Mouse (Mus musculus): Measurements from ENCODE around the gene E2f7. TPM values are rescaled to one million over a fixed set of nuclear protein-coding genes. Genes with fewer than 3 reads are reported as not detected.

The E2f7 gene
- total and polyA plus RNA-seq, 2 experiments from 2014 or later: 3.2 to 3.4 TPM

DNA sequence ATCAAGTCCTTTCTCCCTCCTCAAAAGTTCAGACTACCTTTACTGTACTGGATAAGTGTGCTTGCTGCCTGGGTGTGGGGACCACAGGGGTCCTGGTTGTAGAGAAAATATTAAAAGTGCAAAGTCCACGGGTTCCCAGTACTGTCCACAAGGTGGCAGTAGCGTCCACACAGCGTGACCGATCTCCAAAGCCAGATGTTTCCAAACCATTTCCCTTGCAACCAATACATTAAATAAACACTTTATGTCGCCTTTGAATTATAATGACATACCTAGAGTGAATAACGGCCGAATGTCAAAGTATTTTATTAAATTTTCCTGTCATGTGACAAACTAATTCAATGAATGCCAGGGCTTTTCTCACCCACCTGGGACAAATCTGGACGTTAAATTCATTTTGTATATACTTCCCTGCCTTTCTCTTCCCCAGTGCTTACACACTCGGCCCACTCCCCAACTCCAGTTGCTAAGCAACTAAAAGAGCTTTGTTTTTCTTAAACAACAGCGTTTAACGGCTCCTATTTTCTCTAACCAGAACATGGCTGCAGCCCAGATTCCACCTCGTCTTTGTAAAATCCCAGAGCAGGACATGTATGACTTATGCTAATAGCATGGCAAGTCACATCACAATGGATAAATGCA is 49.4 kb downstream of the E2f7 start:
- Histone ChIP-seq H3K9ac (peak overlapping the region; percentile 32; the same call in 1 of the 2 replicates), H3K4me1 (ENCODE audit: insufficient read depth) (no peaks in the 10 kb centered on the region), H3K36me3 (ENCODE audit: insufficient read depth) (no peaks in the 10 kb centered on the region), H3K4me3 (ENCODE audit: low read depth, low read length) (peak overlapping the region; percentile 24), H3K9me3 (ENCODE audit: low read length) (no peaks in the 10 kb centered on the region), H3K27me3 (ENCODE audit: insufficient read depth, low read length) (no peaks in the 10 kb centered on the region), H3K27ac (ENCODE audit: low read depth, low read length) (no peak overlapping the region), H3K4me2 (ENCODE audit: low read depth) (peak overlapping the region; percentile 42)
- peak; percentile 95 for TF ChIP-seq CTCF (IDR thresholded peaks at IDR 0.05; ENCODE audit: low read depth)
- ATAC-seq: peak; percentile 77
- DNase-seq: peak; percentile 86
- 4% methylated on average over 12 of the region's 12 CpGs for WGBS

DNA sequence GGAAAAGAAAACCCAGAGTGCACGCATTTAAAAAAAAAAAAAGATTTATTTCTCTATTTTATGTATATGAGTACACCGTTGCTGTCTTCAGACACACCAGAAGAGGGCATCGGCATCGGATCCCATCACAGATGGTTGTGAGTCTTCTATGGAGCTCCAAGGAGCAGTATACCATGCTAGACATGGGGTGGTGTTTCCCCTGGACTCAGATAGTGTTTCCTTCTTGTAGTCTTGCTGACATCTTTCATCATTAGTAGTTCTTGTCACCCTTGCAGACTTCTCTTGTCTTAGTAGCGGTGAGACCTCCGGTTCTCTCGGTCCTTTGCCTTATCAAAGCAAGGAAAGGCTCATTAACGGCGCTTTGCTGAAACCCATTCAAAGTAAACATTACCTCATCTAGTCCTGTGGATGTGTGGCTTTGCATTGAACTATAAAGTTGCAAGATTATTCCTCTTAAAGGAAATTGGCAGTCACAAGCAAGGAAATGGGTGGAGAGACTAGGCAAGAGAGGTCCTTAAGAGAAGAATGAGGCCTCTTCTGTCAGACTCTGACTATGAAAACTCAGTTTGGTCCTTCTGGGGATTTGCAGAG is 50.1 kb downstream of the E2f7 start:
- ATAC-seq: peak; percentile 71
- H3K27ac ChIP-seq (ENCODE audit: low read depth, low read length): no peak overlapping the region
- peak; percentile 49 for DNase-seq

GRCm38 (mm10) chr10:110801296-110801695 is 56.1 kb downstream of the E2f7 start:
- Histone ChIP-seq H3K4me2 (ENCODE audit: low read depth) (no peak overlapping the region), H3K27me3 (ENCODE audit: insufficient read depth, low read length) (no peaks in the 10 kb centered on the region), H3K36me3 (ENCODE audit: insufficient read depth) (no peaks in the 10 kb centered on the region), H3K27ac (ENCODE audit: low read depth, low read length) (no peak overlapping the region), H3K9ac (no peak overlapping the region), H3K4me1 (ENCODE audit: insufficient read depth) (no peaks in the 10 kb centered on the region), H3K4me3 (ENCODE audit: low read depth, low read length) (no peak overlapping the region), H3K9me3 (ENCODE audit: low read length) (no peaks in the 10 kb centered on the region)
- DNase-seq (no peak), ATAC-seq (no peak)
- WGBS: 87% methylated on average over 3 of the region's 3 CpGs
- TF ChIP-seq CTCF (IDR thresholded peaks at IDR 0.05; ENCODE audit: low read depth): no peak

More for the DNA sequence above, 50.1 kb downstream of the E2f7 start:
- Histone ChIP-seq H3K4me1 (ENCODE audit: insufficient read depth) (no peaks in the 10 kb centered on the region), H3K9me3 (ENCODE audit: low read length) (no peaks in the 10 kb centered on the region), H3K4me2 (ENCODE audit: low read depth) (peak overlapping the region; percentile 42), H3K4me3 (ENCODE audit: low read depth, low read length) (peak overlapping the region; percentile 24), H3K36me3 (ENCODE audit: insufficient read depth) (no peaks in the 10 kb centered on the region), H3K27me3 (ENCODE audit: insufficient read depth, low read length) (no peaks in the 10 kb centered on the region), H3K9ac (no peak overlapping the region)
- TF ChIP-seq CTCF (IDR thresholded peaks at IDR 0.05; ENCODE audit: low read depth): peak; percentile 39
- 59% methylated on average over 9 of the region's 9 CpGs for WGBS

- 70% methylated on average over 11 of the region's 11 CpGs for WGBS
- Histone ChIP-seq H3K36me3 (ENCODE audit: insufficient read depth) (no peaks in the 10 kb centered on the region), H3K4me2 (ENCODE audit: low read depth) (no peak overlapping the region), H3K27me3 (ENCODE audit: insufficient read depth, low read length) (no peaks in the 10 kb centered on the region), H3K9ac (no peak overlapping the region), H3K4me3 (ENCODE audit: low read depth, low read length) (no peak overlapping the region), H3K9me3 (ENCODE audit: low read length) (no peaks in the 10 kb centered on the region), H3K4me1 (ENCODE audit: insufficient read depth) (no peaks in the 10 kb centered on the region), H3K27ac (ENCODE audit: low read depth, low read length) (no peak overlapping the region)
- ATAC-seq: peak; percentile 59; the same call in 1 of the 2 replicates
- peak; percentile 31 for TF ChIP-seq CTCF (IDR thresholded peaks at IDR 0.05; ENCODE audit: low read depth)
- peak; percentile 13 for DNase-seq
Measured at GRCm38 (mm10) chr10:110804279-110805024, 59.2 kb downstream of the E2f7 start.

GRCm38 (mm10) chr10:110805025-110805740 is 59.9 kb downstream of the E2f7 start:
- ATAC-seq: no peak
- TF ChIP-seq CTCF (IDR thresholded peaks at IDR 0.05; ENCODE audit: low read depth): no peak
- WGBS: 69% methylated on average over 5 of the region's 5 CpGs

GRCm38 (mm10) chr10:110806471-110806870 is 61.2 kb downstream of the E2f7 start:
- no peak for ATAC-seq
- Histone ChIP-seq H3K27me3 (ENCODE audit: insufficient read depth, low read length) (no peaks in the 10 kb centered on the region), H3K36me3 (ENCODE audit: insufficient read depth) (no peaks in the 10 kb centered on the region), H3K4me1 (ENCODE audit: insufficient read depth) (no peaks in the 10 kb centered on the region), H3K4me3 (ENCODE audit: low read depth, low read length) (no peak overlapping the region), H3K4me2 (ENCODE audit: low read depth) (no peak overlapping the region), H3K9ac (no peak overlapping the region), H3K9me3 (ENCODE audit: low read length) (no peaks in the 10 kb centered on the region), H3K27ac (ENCODE audit: low read depth, low read length) (no peak overlapping the region)
- DNase-seq: no peak
- WGBS: 87% methylated on average over 8 of the region's 8 CpGs
- TF ChIP-seq CTCF (IDR thresholded peaks at IDR 0.05; ENCODE audit: low read depth): no peak

More at GRCm38 (mm10) chr10:110805025-110805740, 59.9 kb downstream of the E2f7 start:
- no peaks in the 10 kb centered on the region for H3K9me3 ChIP-seq (ENCODE audit: low read length)
- no peaks in the 10 kb centered on the region for H3K36me3 ChIP-seq (ENCODE audit: insufficient read depth)
- no peaks in the 10 kb centered on the region for H3K4me1 ChIP-seq (ENCODE audit: insufficient read depth)
- no peak overlapping the region for H3K4me2 ChIP-seq (ENCODE audit: low read depth)
- no peak for DNase-seq
- no peak overlapping the region for H3K4me3 ChIP-seq (ENCODE audit: low read depth, low read length)
- no peaks in the 10 kb centered on the region for H3K27me3 ChIP-seq (ENCODE audit: insufficient read depth, low read length)
- no peak overlapping the region for H3K9ac ChIP-seq
- no peak overlapping the region for H3K27ac ChIP-seq (ENCODE audit: low read depth, low read length)

Measured in forebrain, postnatal 0 days (tissue).